Mouse (Mus musculus): ENCODE measurements around the gene Shmt2. TPM values are rescaled to one million over a fixed set of nuclear protein-coding genes. Genes with fewer than 3 reads are reported as not detected.
A peak's percentile ranks its signal among the peaks of the same experiment; 100 is the strongest.

The Shmt2 gene
- polyA plus RNA-seq, 1 experiment from 2014 or later: 126 TPM

- Histone ChIP-seq H3K4me1 (no peaks in the 10 kb centered on the region; the same call in 1 of the 2 replicates), H3K9me3 (no peaks in the 10 kb centered on the region), H3K27me3 (ENCODE audit: insufficient read depth, poor library complexity, severe bottlenecking) (peaks cover 7% of the 10 kb centered on the region; the same call in 1 of the 2 replicates), H3K27ac (no peak overlapping the region), H3K4me3 (no peak overlapping the region), H3K36me3 (peaks cover 95% of the 10 kb centered on the region)
- no peak for DNase-seq (ENCODE audit: low spot score)
- 91% methylated on average over 20 of the region's 20 CpGs for WGBS
These were observed 22.1 kb upstream of the Shmt2 start for GRCm38 (mm10) chr10:127544375-127544774.

GRCm38 (mm10) chr10:127543916-127544315 is 21.7 kb upstream of the Shmt2 start:
- WGBS: 81% methylated on average over 3 of the region's 3 CpGs
- H3K4me3 ChIP-seq: no peak overlapping the region
- no peak overlapping the region for H3K27ac ChIP-seq
- peaks cover 95% of the 10 kb centered on the region for H3K36me3 ChIP-seq
- no peak for DNase-seq (ENCODE audit: low spot score)
- no peaks in the 10 kb centered on the region; the same call in 1 of the 2 replicates for H3K4me1 ChIP-seq
- H3K27me3 ChIP-seq (ENCODE audit: insufficient read depth, poor library complexity, severe bottlenecking): peaks cover 10% of the 10 kb centered on the region; the same call in 1 of the 2 replicates
- no peaks in the 10 kb centered on the region for H3K9me3 ChIP-seq

- H3K4me1 ChIP-seq: peaks cover 3% of the 10 kb centered on the region; the same call in 1 of the 2 replicates
- peaks cover 10% of the 10 kb centered on the region; the same call in 1 of the 2 replicates for H3K27me3 ChIP-seq (ENCODE audit: insufficient read depth, poor library complexity, severe bottlenecking)
- no peak for DNase-seq (ENCODE audit: low spot score)
- H3K36me3 ChIP-seq: peaks cover 89% of the 10 kb centered on the region
- H3K4me3 ChIP-seq: no peak overlapping the region
- no peak overlapping the region for H3K27ac ChIP-seq
- WGBS: 63% methylated on average over 6 of the region's 6 CpGs
- H3K9me3 ChIP-seq: no peaks in the 10 kb centered on the region
These were observed 20.5 kb upstream of the Shmt2 start for GRCm38 (mm10) chr10:127542720-127543119.

GRCm38 (mm10) chr10:127542084-127542483 is 19.8 kb upstream of the Shmt2 start:
- peaks cover 11% of the 10 kb centered on the region; the same call in 1 of the 2 replicates for H3K27me3 ChIP-seq (ENCODE audit: insufficient read depth, poor library complexity, severe bottlenecking)
- peaks cover 83% of the 10 kb centered on the region for H3K36me3 ChIP-seq
- no peak overlapping the region for H3K27ac ChIP-seq
- DNase-seq (ENCODE audit: low spot score): no peak
- 86% methylated on average over 13 of the region's 13 CpGs for WGBS
- peaks cover 3% of the 10 kb centered on the region; the same call in 1 of the 2 replicates for H3K4me1 ChIP-seq
- H3K9me3 ChIP-seq: no peaks in the 10 kb centered on the region
- no peak overlapping the region for H3K4me3 ChIP-seq

GRCm38 (mm10) chr10:127541510-127541909 is 19.3 kb upstream of the Shmt2 start:
- Histone ChIP-seq H3K9me3 (no peaks in the 10 kb centered on the region), H3K27me3 (ENCODE audit: insufficient read depth, poor library complexity, severe bottlenecking) (peaks cover 17% of the 10 kb centered on the region), H3K4me3 (no peak overlapping the region), H3K36me3 (peaks cover 77% of the 10 kb centered on the region), H3K4me1 (peaks cover 3% of the 10 kb centered on the region; the same call in 1 of the 2 replicates), H3K27ac (no peak overlapping the region)
- WGBS: 92% methylated on average over 8 of the region's 8 CpGs
- no peak for DNase-seq (ENCODE audit: low spot score)

GRCm38 (mm10) chr10:127537854-127538583 is 15.8 kb upstream of the Shmt2 start:
- Histone ChIP-seq H3K36me3 (peaks cover 45% of the 10 kb centered on the region), H3K4me3 (no peak overlapping the region), H3K4me1 (peaks cover 21% of the 10 kb centered on the region), H3K27me3 (ENCODE audit: insufficient read depth, poor library complexity, severe bottlenecking) (peaks cover 52% of the 10 kb centered on the region), H3K27ac (no peak overlapping the region), H3K9me3 (no peaks in the 10 kb centered on the region)
- DNase-seq (ENCODE audit: low spot score): no peak
- WGBS: 24% methylated on average over 7 of the region's 7 CpGs

GRCm38 (mm10) chr10:127536586-127537314 is 14.5 kb upstream of the Shmt2 start:
- H3K27ac ChIP-seq: no peak overlapping the region
- H3K4me3 ChIP-seq: no peak overlapping the region
- peaks cover 32% of the 10 kb centered on the region for H3K36me3 ChIP-seq
- no peaks in the 10 kb centered on the region for H3K9me3 ChIP-seq
- 9% methylated on average over 8 of the region's 8 CpGs for WGBS
- H3K4me1 ChIP-seq: peaks cover 21% of the 10 kb centered on the region
- no peak for DNase-seq (ENCODE audit: low spot score)
- peaks cover 65% of the 10 kb centered on the region for H3K27me3 ChIP-seq (ENCODE audit: insufficient read depth, poor library complexity, severe bottlenecking)

GRCm38 (mm10) chr10:127534929-127535384 is 12.7 kb upstream of the Shmt2 start:
- Histone ChIP-seq H3K4me1 (peaks cover 27% of the 10 kb centered on the region), H3K27me3 (ENCODE audit: insufficient read depth, poor library complexity, severe bottlenecking) (peaks cover 82% of the 10 kb centered on the region), H3K36me3 (peaks cover 17% of the 10 kb centered on the region), H3K27ac (no peak overlapping the region), H3K4me3 (peak overlapping the region; percentile 54), H3K9me3 (no peaks in the 10 kb centered on the region)
- WGBS: 3% methylated on average over 30 of the region's 30 CpGs
- no peak for DNase-seq (ENCODE audit: low spot score)

GRCm38 (mm10) chr10:127534036-127534928 is 12.0 kb upstream of the Shmt2 start, which contains the start of gene Nxph4:
Gene Nxph4 (minus strand): TSS chr10:127534559.
- peaks cover 27% of the 10 kb centered on the region for H3K4me1 ChIP-seq
- no peaks in the 10 kb centered on the region for H3K9me3 ChIP-seq
- H3K36me3 ChIP-seq: peaks cover 10% of the 10 kb centered on the region
- peak within 1 kb of the TSS; percentile 48; the same call in 1 of the 2 replicates for H3K27ac ChIP-seq
- H3K27me3 ChIP-seq (ENCODE audit: insufficient read depth, poor library complexity, severe bottlenecking): peaks cover 82% of the 10 kb centered on the region
- no peak for DNase-seq (ENCODE audit: low spot score)
- WGBS: under 1% methylated on average over 67 of the region's 78 CpGs
- H3K4me3 ChIP-seq: peak within 1 kb of the TSS; percentile 54

- H3K36me3 ChIP-seq: no peaks in the 10 kb centered on the region
- H3K9me3 ChIP-seq: no peaks in the 10 kb centered on the region
- WGBS: 2% methylated on average over 4 of the region's 4 CpGs
- H3K4me3 ChIP-seq: no peak overlapping the region
- no peak for DNase-seq (ENCODE audit: low spot score)
- H3K4me1 ChIP-seq: peaks cover 39% of the 10 kb centered on the region
- H3K27ac ChIP-seq: no peak overlapping the region
- peaks cover 100% of the 10 kb centered on the region for H3K27me3 ChIP-seq (ENCODE audit: insufficient read depth, poor library complexity, severe bottlenecking)
These were observed 9.3 kb upstream of the Shmt2 start for GRCm38 (mm10) chr10:127531548-127531947.

GRCm38 (mm10) chr10:127530945-127531344 is 8.7 kb upstream of the Shmt2 start:
- Histone ChIP-seq H3K9me3 (no peaks in the 10 kb centered on the region), H3K27me3 (ENCODE audit: insufficient read depth, poor library complexity, severe bottlenecking) (peaks cover 100% of the 10 kb centered on the region), H3K36me3 (no peaks in the 10 kb centered on the region), H3K27ac (no peak overlapping the region), H3K4me1 (peaks cover 45% of the 10 kb centered on the region), H3K4me3 (peak overlapping the region; percentile 32)
- no peak for DNase-seq (ENCODE audit: low spot score)
- WGBS: under 1% methylated on average over 23 of the region's 25 CpGs

GRCm38 (mm10) chr10:127527481-127527880 is 5.2 kb upstream of the Shmt2 start:
- Histone ChIP-seq H3K4me3 (0 out of 2 replicates have a peak overlapping the region, but pooled peaks have one; percentile 27), H3K27me3 (ENCODE audit: insufficient read depth, poor library complexity, severe bottlenecking) (peaks cover 98% of the 10 kb centered on the region), H3K9me3 (no peaks in the 10 kb centered on the region), H3K4me1 (peaks cover 38% of the 10 kb centered on the region), H3K36me3 (no peaks in the 10 kb centered on the region), H3K27ac (no peak overlapping the region)
- DNase-seq (ENCODE audit: low spot score): no peak
- WGBS: 4% methylated on average over 17 of the region's 17 CpGs
